In genomic region chr5:150364621-150365020, GRCm38 (mm10) we compare ENCODE assay signal across 26 mouse cellular contexts.
DNase-seq lines count a peak whose midpoint lies in the region; ATAC-seq and TF ChIP-seq lines count a peak whose summit lies in the region.
"Had no signal": no experiment of that assay in that cellular context is flagged by ENCODE, and none has a peak within 500 bp of the region (broad histone marks: within the 10 kb centered on the region; RNA-seq: fewer than 3 reads in every experiment).

No protein-coding gene starts in this region.

- peak; percentile 54 for DNase-seq in heart, adult 11 months
- DNase-seq in heart, adult 18-20 months: no peak
- DNase-seq: adrenal gland, adult 2 months; adrenal gland, postnatal 14 days; B cell, adult 2 months; cerebellum, adult 11 months; cerebellum, adult 2 months; cerebellum, adult 9-11 months; cerebellum, postnatal 25 days; embryo, embryonic 11 days; gastrocnemius, postnatal 14 days; heart, postnatal 14 days; kidney, adult 18-20 months had no signal

- TF ChIP-seq POLR2A in ES-Bruce4 (IDR thresholded peaks at IDR 0.05; ENCODE audit: insufficient read depth, low read length): no peak

- H3K4me1 ChIP-seq in intestine, postnatal 0 days (replicated peaks; ENCODE audit: control insufficient read depth, insufficient read depth, low read length): no peaks in the 10 kb centered on the region
- no peaks in the 10 kb centered on the region for H3K4me1 ChIP-seq in intestine, embryonic 16.5 days (ENCODE audit: control insufficient read depth, insufficient read depth, low read length)
- no peaks in the 10 kb centered on the region for H3K4me1 ChIP-seq in ES-Bruce4 (ENCODE audit: control insufficient read depth, insufficient read depth, low read length)
- H3K4me1 ChIP-seq: embryonic facial prominence, embryonic 10.5 days; embryonic facial prominence, embryonic 13.5 days; forebrain, embryonic 12.5 days; forebrain, embryonic 15.5 days; hindbrain, embryonic 12.5 days; hindbrain, embryonic 15.5 days had no signal

- ATAC-seq in intestine, postnatal 0 days: no peak
- no peak for ATAC-seq in intestine, embryonic 16.5 days
- no peak for ATAC-seq in megakaryocyte, adult 5-6 weeks (ENCODE audit: poor library complexity, severe bottlenecking)
- ATAC-seq: forebrain, embryonic 15.5 days had no signal

- TF ChIP-seq CTCF in intestine, postnatal 0 days (IDR thresholded peaks at IDR 0.05; ENCODE audit: low read depth): peak; percentile 14; the same call in 1 of the 2 replicates
- peak; percentile 13 for TF ChIP-seq CTCF in ES-Bruce4 (IDR thresholded peaks at IDR 0.05; ENCODE audit: low read depth, low read length)

- no peak overlapping the region for H3K9ac ChIP-seq in intestine, postnatal 0 days (ENCODE audit: low read depth, low read length)
- no peak overlapping the region for H3K9ac ChIP-seq in intestine, embryonic 16.5 days (ENCODE audit: low read depth, low read length)
- H3K9ac ChIP-seq in ES-Bruce4 (ENCODE audit: low read depth, poor library complexity, severe bottlenecking): no peak overlapping the region
- H3K9ac ChIP-seq: embryonic facial prominence, embryonic 13.5 days; forebrain, embryonic 12.5 days; forebrain, embryonic 15.5 days; heart, embryonic 13.5 days; hindbrain, embryonic 12.5 days; hindbrain, embryonic 15.5 days had no signal

- WGBS in intestine, postnatal 0 days: 84% methylated on average over 3 of the region's 3 CpGs
- 89% methylated on average over 3 of the region's 3 CpGs for WGBS in intestine, embryonic 16.5 days

- no peaks in the 10 kb centered on the region for H3K9me3 ChIP-seq in intestine, postnatal 0 days (ENCODE audit: control insufficient read depth)
- H3K9me3 ChIP-seq in intestine, embryonic 16.5 days (ENCODE audit: control insufficient read depth, low read length): no peaks in the 10 kb centered on the region
- H3K9me3 ChIP-seq in ES-Bruce4 (replicated peaks; ENCODE audit: control insufficient read depth, insufficient read depth, low read length, poor library complexity, severe bottlenecking): no peaks in the 10 kb centered on the region
- H3K9me3 ChIP-seq: forebrain, embryonic 15.5 days; hindbrain, embryonic 15.5 days had no signal

- H3K36me3 ChIP-seq in intestine, postnatal 0 days (ENCODE audit: control insufficient read depth, insufficient read depth): no peaks in the 10 kb centered on the region
- no peaks in the 10 kb centered on the region for H3K36me3 ChIP-seq in intestine, embryonic 16.5 days (ENCODE audit: control insufficient read depth, insufficient read depth, low read length)
- no peaks in the 10 kb centered on the region for H3K36me3 ChIP-seq in ES-Bruce4 (ENCODE audit: control insufficient read depth, insufficient read depth, low read length, poor library complexity, severe bottlenecking)

- no peak overlapping the region for H3K4me2 ChIP-seq in intestine, postnatal 0 days (replicated peaks; ENCODE audit: low read depth)
- no peak overlapping the region for H3K4me2 ChIP-seq in intestine, embryonic 16.5 days (ENCODE audit: low read depth, low read length)
- H3K4me2 ChIP-seq: embryonic facial prominence, embryonic 13.5 days; forebrain, embryonic 12.5 days; forebrain, embryonic 15.5 days; heart, embryonic 13.5 days; hindbrain, embryonic 12.5 days; hindbrain, embryonic 15.5 days had no signal

- no peak for TF ChIP-seq EP300 in ES-Bruce4 (IDR thresholded peaks at IDR 0.05; ENCODE audit: insufficient read depth, low read depth, low read length)

- H3K4me3 ChIP-seq in intestine, postnatal 0 days (ENCODE audit: low read depth, low read length): no peak overlapping the region
- H3K4me3 ChIP-seq in intestine, embryonic 16.5 days (ENCODE audit: low read length): no peak overlapping the region
- H3K4me3 ChIP-seq in ES-Bruce4 (ENCODE audit: low read depth, low read length): no peak overlapping the region
- H3K4me3 ChIP-seq: embryonic facial prominence, embryonic 10.5 days; embryonic facial prominence, embryonic 13.5 days; erythroblast, embryonic 14.5 days; forebrain, embryonic 12.5 days; forebrain, embryonic 15.5 days; heart, embryonic 13.5 days; hindbrain, embryonic 12.5 days; hindbrain, embryonic 15.5 days had no signal

- no peaks in the 10 kb centered on the region for H3K27me3 ChIP-seq in intestine, postnatal 0 days (replicated peaks; ENCODE audit: control insufficient read depth, insufficient read depth, low read length)
- H3K27me3 ChIP-seq in intestine, embryonic 16.5 days (replicated peaks; ENCODE audit: control insufficient read depth, insufficient read depth, low read length): no peaks in the 10 kb centered on the region
- H3K27me3 ChIP-seq in ES-Bruce4 (ENCODE audit: control insufficient read depth, insufficient read depth, low read length, poor library complexity, severe bottlenecking): no peaks in the 10 kb centered on the region
- H3K27me3 ChIP-seq: CH12.LX; embryonic facial prominence, embryonic 13.5 days; forebrain, embryonic 12.5 days; forebrain, embryonic 15.5 days; heart, embryonic 13.5 days; hindbrain, embryonic 12.5 days; hindbrain, embryonic 15.5 days had no signal

- H3K27ac ChIP-seq in intestine, postnatal 0 days (ENCODE audit: low read depth, low read length): no peak overlapping the region
- H3K27ac ChIP-seq in intestine, embryonic 16.5 days (ENCODE audit: low read length): no peak overlapping the region
- no peak overlapping the region for H3K27ac ChIP-seq in ES-Bruce4 (ENCODE audit: insufficient read depth, low read length)
- H3K27ac ChIP-seq: embryonic facial prominence, embryonic 10.5 days; embryonic facial prominence, embryonic 13.5 days; forebrain, embryonic 12.5 days; forebrain, embryonic 15.5 days; heart, embryonic 13.5 days; hindbrain, embryonic 12.5 days; hindbrain, embryonic 15.5 days had no signal
